Mouse (Mus musculus) bone marrow macrophage, adult 2 months (primary cell): ENCODE data around the gene Pcif1.

Source experiments
- CTCF ChIP-seq: IDR thresholded peaks from 2 replicates; pipeline ENCODE4 v1.5.1; 2012; ENCODE audit warnings: low read depth, mild to moderate bottlenecking, low read length, moderate library complexity
- POLR2A ChIP-seq: IDR thresholded peaks from 2 replicates; pipeline ENCODE4 v1.6.1; 2012; ENCODE audit warnings: mild to moderate bottlenecking, low read depth, low read length, borderline replicate concordance

- TF ChIP-seq CTCF (no peak), POLR2A (no peak)
Observed at GRCm38 (mm10) chr2:164890411-164891049, 11.4 kb downstream of the Pcif1 start.
